Mouse (Mus musculus) megakaryocyte-erythroid progenitor cell, adult 5-6 weeks (primary cell): Measurements from ENCODE around the gene Mtmr3. TPM values are rescaled to one million over a fixed set of nuclear protein-coding genes. Genes with fewer than 3 reads are reported as not detected.
"Not testable (repeated sequence)": the region's sequence is repeated elsewhere in the genome, so short reads cannot be mapped to it uniquely, and the experiment has no call there.

Source experiments
- ATAC-seq: replicated peaks from 2 replicates; pipeline ENCODE4 v1.8.0; 2016; ENCODE audit warnings: mild to moderate bottlenecking, inconsistent platforms; ENCODE audit not compliant: severe bottlenecking, poor library complexity, low FRiP score, low TSS enrichment
- total RNA-seq, 2 experiments: library from RNA; stranded (forward) in 1 of 2; stranded (reverse) in 1 of 2; fragments of 200-1000, 215-1000 nt in 1 of 2; fragments of >200 nt in 1 of 2; fragmentation: Nextera tagmentation in 1 of 2; gene quantifications; 2 replicates each; pipeline ENCODE4 v1.2.3; 2014 to 2017

Mtmr3 gene
- total RNA-seq, 2 experiments from 2014 or later = 29.1 to 34.7 TPM

- no peak for ATAC-seq
These were observed 9.8 kb upstream of the Mtmr3 start for GRCm38 (mm10) chr11:4604441-4604840.

GRCm38 (mm10) chr11:4602691-4603441 is 8.2 kb upstream of the Mtmr3 start:
- 0 out of 2 replicates have a peak, but pooled peaks have one; percentile 19 for ATAC-seq

- ATAC-seq = no peak
These were observed 7.2 kb upstream of the Mtmr3 start for GRCm38 (mm10) chr11:4601890-4602289.

GRCm38 (mm10) chr11:4599916-4600315 is 5.3 kb upstream of the Mtmr3 start:
- ATAC-seq = no peak

DNA sequence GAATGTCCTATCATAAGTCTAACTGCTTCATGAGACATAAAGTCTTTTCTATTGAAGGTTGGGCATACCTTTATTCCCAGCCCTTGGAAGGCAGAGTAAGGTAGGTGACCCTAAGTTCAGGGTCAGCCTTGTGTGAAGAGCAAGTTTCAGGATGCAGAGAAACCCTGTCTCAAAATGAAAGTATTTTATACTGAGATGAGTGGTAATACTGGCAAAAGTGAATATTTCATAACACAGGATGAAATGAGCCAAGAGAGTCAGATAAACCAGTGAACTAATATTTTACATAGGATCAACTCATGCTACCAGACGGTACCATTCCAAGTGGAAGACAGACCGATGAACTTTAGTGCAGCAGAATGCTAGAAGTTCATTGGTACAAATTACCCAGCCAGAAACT is 3.7 kb upstream of the Mtmr3 start:
- no peak for ATAC-seq

GRCm38 (mm10) chr11:4593849-4594607 is 635 bp downstream of the Mtmr3 start:
- ATAC-seq = peak; percentile 39

DNA sequence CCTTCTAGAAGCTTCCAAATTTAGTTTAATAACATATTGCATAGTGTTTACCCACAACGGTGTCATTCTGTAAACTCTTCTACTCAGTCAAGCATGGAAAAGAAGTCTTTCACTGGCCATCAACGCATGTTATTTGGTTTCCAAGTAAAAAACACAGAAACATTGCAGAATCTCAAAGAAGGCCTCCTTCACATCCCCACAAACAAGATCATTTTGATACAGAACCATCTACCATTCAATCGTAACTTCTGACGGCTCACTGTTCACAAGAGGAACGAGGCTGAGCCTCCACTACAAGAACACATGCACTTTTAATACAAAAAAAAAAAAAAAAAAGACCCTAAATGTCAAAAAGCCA is 1.2 kb downstream of the Mtmr3 start:
- ATAC-seq = no peak

DNA sequence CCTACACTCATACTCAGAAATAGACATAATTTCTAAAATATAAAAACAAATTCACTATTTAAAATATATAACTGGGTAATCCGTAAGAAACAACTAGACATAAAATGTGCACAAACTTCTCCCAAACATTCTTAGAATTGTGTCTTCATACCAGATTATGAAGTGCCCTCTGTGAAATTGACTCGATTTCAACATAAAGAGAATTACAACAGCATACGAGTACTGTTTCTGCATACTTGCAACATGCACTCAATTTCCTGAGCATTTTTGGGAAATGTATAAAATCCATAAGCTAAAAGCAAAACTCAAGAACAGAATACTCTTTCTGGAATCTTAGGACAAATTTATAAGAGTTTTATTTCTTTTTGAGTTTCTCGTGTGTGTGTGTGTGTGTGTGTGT is 2.9 kb downstream of the Mtmr3 start:
- no peak for ATAC-seq

- ATAC-seq = peak; percentile 34
These were observed 16.0 kb downstream of the Mtmr3 start for GRCm38 (mm10) chr11:4578682-4579081.

DNA sequence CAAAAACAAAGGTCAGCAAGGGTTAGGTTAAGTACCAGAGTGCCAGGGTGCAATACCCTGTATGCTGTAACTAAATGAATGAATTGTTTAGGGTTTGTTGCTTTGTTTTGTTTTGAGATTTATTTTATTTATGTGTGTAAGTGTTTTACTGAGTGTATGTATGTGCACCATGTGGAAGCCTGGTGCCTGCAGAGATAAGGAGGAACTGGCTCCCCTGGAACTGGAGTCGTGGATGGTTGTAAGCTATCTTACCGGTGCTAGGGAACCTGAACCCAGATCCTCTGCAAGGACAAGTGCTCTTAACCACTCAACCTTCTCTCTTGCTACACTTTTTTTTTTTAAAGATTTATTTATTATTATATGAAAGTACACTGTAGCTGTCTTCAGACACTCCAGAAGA is 17.6 kb downstream of the Mtmr3 start:
- peak; percentile 52; the same call in 1 of the 2 replicates for ATAC-seq

DNA sequence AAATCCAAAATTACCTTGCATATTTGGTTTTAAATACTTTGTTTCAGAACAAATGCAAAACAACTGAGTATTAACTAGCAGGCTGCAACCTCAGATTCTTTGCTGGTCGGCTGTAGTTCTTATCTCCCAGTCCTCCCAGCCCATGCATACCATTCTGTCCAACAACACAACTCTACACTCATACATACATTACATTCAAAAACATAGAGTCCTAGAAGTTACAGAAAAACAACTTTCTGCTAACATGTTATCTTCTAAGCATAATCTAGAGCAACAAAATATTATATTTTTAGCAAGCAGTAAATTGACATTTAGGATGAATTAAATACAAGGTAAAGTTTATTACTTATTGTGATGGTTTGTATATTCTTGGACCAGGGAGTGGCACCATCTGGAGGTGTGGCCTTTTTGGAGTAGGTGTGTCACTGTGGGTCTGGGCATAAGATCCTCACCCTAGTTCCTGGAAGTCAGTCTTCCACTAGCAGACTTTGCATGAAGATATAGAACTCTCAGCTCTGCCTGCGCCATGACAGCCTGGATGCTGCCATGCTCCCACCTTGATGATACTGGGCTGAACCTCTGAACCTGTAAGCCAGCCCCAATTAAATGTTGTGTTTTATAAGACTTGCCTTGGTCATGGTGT is 18.5 kb downstream of the Mtmr3 start:
- ATAC-seq = not testable (repeated sequence)

GRCm38 (mm10) chr11:4571491-4571901 is 23.2 kb downstream of the Mtmr3 start:
- no peak for ATAC-seq

GRCm38 (mm10) chr11:4566333-4566732 is 28.3 kb downstream of the Mtmr3 start:
- ATAC-seq = peak; percentile 75

GRCm38 (mm10) chr11:4565545-4565944 is 29.1 kb downstream of the Mtmr3 start:
- ATAC-seq = no peak

DNA sequence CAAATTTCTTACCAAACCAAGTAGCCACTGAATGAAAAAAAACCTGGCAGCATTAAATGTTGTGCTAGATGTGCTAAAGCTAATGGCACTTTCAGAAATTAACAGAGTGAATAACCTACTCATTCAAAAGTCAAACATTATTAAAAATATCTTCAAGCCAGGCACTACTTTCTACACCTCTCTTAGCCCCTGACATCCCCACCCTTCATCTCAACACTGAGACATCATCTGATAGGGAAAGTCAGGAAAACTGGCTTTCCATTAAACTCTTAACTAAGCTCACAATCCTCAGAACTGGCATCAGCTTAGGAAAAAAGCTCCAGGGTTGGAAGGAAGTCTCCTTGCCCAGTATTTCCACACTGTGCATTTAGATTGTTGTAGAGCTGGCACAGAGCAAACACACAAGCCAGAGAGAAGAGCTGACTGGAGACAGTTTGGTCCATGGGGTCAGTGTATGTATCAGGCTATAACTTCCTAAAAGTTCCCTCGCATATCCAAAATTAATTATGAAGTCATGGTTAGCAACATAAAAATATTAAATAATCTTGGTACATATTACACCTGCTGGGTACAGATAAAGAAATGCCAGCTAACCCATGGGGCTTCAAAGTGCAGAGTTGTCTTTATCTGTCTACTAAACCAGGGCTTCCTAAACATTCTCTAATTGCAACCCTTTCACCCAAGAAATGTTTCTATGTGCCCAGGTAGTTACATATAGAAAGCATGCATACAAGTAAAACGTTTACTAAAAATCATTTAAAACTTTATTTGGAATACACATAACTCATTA is 41.2 kb downstream of the Mtmr3 start:
- peak; percentile 95 for ATAC-seq

- ATAC-seq = no peak
These were observed 47.1 kb downstream of the Mtmr3 start for GRCm38 (mm10) chr11:4547569-4547968.

DNA sequence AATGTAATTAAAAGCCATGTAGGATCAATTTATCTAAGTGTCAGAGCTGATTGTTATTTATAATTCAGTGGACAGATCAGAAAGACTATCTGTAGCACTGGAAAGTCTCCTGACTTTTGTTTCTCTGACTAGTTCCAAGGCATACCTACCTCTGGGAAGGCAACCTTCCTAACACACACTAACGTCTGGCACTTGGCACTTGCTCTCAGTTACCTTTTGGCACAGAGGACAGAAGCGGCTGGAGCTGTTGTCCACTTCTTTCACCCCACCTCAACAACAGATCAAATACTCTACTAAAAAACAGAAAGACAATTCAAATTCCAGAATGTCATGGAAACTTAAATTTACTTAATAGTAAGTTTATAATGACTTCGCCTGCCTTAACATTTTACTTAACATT is 48.7 kb downstream of the Mtmr3 start:
- no peak for ATAC-seq

DNA sequence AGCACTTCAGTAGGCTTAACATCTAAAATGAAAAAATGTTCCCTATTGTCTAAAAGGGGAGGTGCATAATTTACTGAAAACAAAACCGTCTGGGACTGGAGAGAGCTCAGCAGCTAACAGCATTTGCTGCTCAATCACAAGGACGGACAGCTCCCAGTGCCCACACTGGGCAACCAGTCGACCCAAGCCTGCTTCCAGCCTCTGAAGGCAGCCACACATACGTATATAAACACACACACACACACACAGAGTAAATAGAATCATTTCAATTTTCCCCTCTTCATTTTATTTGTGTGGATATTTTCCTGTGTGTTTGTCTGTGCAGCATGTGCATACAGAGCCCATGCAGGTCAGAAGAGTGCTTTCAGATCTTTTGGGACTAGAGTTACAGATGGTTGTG is 49.3 kb downstream of the Mtmr3 start:
- no peak for ATAC-seq

- not testable (repeated sequence) for ATAC-seq
These were observed 50.1 kb downstream of the Mtmr3 start for GRCm38 (mm10) chr11:4544627-4544921.
